Mouse (Mus musculus): Measurements from ENCODE around the gene Slc10a6. TPM values are rescaled to one million over a fixed set of nuclear protein-coding genes. Genes with fewer than 3 reads are reported as not detected.

Gene Slc10a6
- polyA plus RNA-seq, 1 experiment from 2014 or later: 0.68 TPM

DNA sequence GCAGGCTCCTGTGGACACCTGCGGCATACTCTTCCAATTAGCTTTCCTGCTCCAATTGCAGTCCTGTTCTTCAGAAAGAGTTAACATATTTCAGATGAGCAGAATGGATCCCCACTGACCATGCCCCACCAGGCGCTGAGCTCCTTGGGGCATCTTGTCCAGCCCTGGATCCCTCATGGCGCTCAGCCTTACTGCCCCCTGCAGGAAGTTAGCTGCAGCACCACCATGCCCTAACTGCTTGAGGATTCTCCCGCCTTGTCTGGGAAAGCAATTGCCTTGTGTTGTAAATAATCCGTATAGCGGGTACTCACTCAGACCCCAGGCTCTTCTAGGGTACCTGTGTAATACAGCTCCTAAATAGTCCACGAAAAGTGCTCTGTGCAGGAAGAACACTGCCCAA lies 42.0 kb downstream of the Slc10a6 start:
- no peak overlapping the region for H3K4me3 ChIP-seq (replicated peaks)
- 69% methylated on average over 7 of the region's 7 CpGs for WGBS
- H3K4me1 ChIP-seq (replicated peaks): no peaks in the 10 kb centered on the region
- no peak for ATAC-seq
- no peaks in the 10 kb centered on the region for H3K9me3 ChIP-seq
- H3K27me3 ChIP-seq (replicated peaks): no peaks in the 10 kb centered on the region
- no peaks in the 10 kb centered on the region for H3K36me3 ChIP-seq
- H3K27ac ChIP-seq: no peak overlapping the region
- H3K4me2 ChIP-seq (replicated peaks): no peak overlapping the region
- H3K9ac ChIP-seq: no peak overlapping the region

DNA sequence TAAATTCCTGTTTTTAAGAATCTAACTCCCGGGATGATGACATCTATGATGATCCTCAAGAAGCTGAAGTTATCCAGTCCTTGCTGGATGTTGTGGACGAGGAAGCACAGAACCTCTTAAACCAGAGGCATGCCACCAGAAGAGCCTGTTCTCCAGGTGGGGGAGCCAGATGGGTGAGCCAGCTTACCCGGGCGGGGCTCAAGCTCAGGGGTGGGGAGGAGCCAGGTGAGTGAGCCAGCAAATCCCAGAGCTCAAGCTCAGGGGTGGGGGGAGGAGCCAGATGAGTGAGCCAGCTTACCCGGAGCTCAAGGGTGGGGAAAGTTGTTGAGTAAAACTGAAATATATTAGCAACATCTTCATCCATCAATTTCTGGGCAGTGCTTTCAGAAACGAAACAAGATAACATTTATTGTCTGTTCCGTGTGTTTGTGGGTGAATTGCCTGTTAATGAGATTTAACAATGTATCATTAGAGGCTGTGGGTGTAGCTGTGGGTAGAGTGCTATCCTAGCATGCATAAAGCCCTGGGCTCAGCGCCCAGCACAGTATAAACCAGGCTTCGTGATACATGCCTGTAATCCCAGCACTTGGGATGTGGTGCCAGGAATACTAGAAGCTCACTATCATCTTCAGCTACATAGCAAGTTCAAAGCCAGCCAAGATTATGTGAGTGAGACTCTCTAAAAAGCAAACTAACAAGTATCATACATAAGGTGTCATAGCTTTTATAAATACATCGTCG lies 49.4 kb downstream of the Slc10a6 start:
- H3K9ac ChIP-seq: no peak overlapping the region
- no peaks in the 10 kb centered on the region for H3K36me3 ChIP-seq
- no peaks in the 10 kb centered on the region for H3K27me3 ChIP-seq (replicated peaks)
- H3K4me2 ChIP-seq (replicated peaks): no peak overlapping the region
- H3K27ac ChIP-seq: no peak overlapping the region
- peak; percentile 69 for ATAC-seq
- WGBS: 61% methylated on average over 11 of the region's 11 CpGs
- H3K9me3 ChIP-seq: no peaks in the 10 kb centered on the region
- H3K4me1 ChIP-seq (replicated peaks): no peaks in the 10 kb centered on the region
- no peak overlapping the region for H3K4me3 ChIP-seq (replicated peaks)

DNA sequence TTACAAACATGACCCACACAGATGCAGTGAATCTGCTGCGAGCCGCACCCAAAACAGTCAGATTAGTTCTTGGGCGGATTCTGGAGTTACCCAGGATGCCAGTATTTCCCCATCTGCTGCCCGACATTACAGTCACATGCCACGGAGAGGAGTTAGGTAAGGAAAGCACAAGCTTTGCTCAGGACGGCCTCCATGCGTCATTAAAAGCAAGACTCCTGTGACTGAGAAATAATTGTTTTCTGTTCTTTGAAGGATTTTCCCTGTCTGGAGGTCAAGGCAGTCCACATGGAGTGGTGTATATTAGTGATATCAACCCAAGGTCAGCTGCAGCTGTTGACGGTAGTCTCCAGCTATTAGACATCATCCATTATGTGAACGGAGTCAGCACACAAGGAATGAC lies 59.8 kb downstream of the Slc10a6 start:
- no peak for ATAC-seq
- Histone ChIP-seq H3K27me3 (replicated peaks) (no peaks in the 10 kb centered on the region), H3K9ac (no peak overlapping the region), H3K9me3 (no peaks in the 10 kb centered on the region), H3K4me3 (replicated peaks) (no peak overlapping the region), H3K4me2 (replicated peaks) (no peak overlapping the region), H3K27ac (no peak overlapping the region), H3K4me1 (replicated peaks) (no peaks in the 10 kb centered on the region), H3K36me3 (0 out of 2 replicates have a peak, but pooled peaks cover 2% of the 10 kb centered on the region)
- 88% methylated on average over 9 of the region's 9 CpGs for WGBS

DNA sequence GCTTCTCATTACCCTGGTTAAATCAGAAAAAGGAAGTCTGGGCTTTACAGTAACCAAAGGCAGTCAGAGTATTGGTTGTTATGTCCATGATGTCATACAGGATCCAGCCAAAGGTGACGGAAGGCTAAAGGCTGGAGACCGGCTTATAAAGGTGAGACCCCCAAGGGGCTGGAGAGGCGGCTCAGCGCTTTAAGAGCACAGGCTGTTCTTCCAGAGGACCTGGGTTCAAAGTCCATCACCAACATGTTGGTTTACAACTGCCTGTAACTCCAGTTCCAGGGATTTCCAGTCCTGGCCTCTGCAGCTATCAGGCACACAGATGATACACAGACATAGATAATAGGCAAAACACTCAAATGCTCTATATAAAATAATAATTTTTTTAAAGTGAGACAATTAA lies 61.2 kb downstream of the Slc10a6 start:
- Histone ChIP-seq H3K36me3 (0 out of 2 replicates have a peak, but pooled peaks cover 2% of the 10 kb centered on the region), H3K4me3 (replicated peaks) (no peak overlapping the region), H3K27me3 (replicated peaks) (no peaks in the 10 kb centered on the region), H3K4me2 (replicated peaks) (no peak overlapping the region), H3K9ac (no peak overlapping the region), H3K4me1 (replicated peaks) (no peaks in the 10 kb centered on the region), H3K9me3 (no peaks in the 10 kb centered on the region), H3K27ac (no peak overlapping the region)
- 80% methylated on average over 4 of the region's 4 CpGs for WGBS
- peak; percentile 45; the same call in 1 of the 2 replicates for ATAC-seq

DNA sequence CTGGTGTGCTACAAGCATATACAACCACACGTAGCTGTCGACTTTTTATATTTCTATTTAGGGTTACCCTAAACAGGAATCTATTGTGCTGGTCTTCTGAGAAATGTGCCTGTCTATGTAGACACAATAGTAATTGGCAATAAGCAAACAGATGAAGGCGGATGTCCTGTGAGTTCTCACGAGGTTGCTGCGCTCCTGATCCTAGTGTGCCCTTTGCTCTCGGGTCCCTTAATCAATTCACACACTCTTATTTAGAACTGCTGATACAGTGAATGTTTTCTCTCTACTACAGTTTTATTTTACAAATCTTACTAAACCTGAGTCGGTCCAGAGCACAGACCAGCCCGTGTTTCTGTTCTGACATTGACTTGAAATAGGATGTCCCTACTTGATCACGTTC lies 68.7 kb downstream of the Slc10a6 start:
- 90% methylated on average over 9 of the region's 9 CpGs for WGBS
- H3K36me3 ChIP-seq: peaks cover 5% of the 10 kb centered on the region; the same call in 1 of the 2 replicates

More for the DNA sequence above, 68.7 kb downstream of the Slc10a6 start:
- H3K27me3 ChIP-seq (replicated peaks): no peaks in the 10 kb centered on the region
- no peak overlapping the region for H3K4me2 ChIP-seq (replicated peaks)
- no peak for ATAC-seq
- no peak overlapping the region for H3K4me3 ChIP-seq (replicated peaks)
- no peaks in the 10 kb centered on the region for H3K4me1 ChIP-seq (replicated peaks)
- H3K9me3 ChIP-seq: no peaks in the 10 kb centered on the region
- H3K9ac ChIP-seq: no peak overlapping the region
- H3K27ac ChIP-seq: no peak overlapping the region

Other genes starting within 250 kb of the Slc10a6 start
- 5.5 TPM in 2 replicates for gene Ptpn13, start 204.2 kb downstream of the Slc10a6 start, polyA plus RNA-seq (2015; fragmentation: Nextera tagmentation; extraction: Ambion mirVana)
- 0.19 and 0.28 TPM in 2 replicates for gene 1700016H13Rik, start 26.6 kb upstream of the Slc10a6 start, polyA plus RNA-seq (2015; fragmentation: Nextera tagmentation; extraction: Ambion mirVana)
- gene Aff1, start 63.0 kb upstream of the Slc10a6 start, polyA plus RNA-seq (2015; fragmentation: Nextera tagmentation; extraction: Ambion mirVana): 5.3 TPM in 2 replicates